ENCODE assay signal across 10 mouse cellular contexts in the genomic region with DNA sequence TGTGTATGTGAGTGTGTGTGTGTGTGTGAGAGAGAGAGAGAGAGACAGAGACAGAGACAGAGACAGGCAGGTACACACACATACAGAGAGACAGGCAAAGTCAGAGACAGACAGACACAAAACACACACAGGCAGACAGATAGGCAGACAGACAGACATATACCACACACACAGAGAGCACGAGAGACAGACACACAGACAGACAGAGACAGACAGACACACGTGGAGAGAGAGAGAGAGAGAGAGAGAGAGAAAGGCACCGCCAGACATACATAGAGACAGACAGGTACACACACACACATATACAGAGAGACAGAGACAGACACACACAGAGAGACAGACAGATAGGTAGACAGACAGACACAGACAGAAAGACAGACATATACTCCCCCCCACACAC.
A peak's percentile ranks its signal among the peaks of the same experiment; 100 is the strongest.
DNase-seq lines count a peak whose midpoint lies in the region; ATAC-seq and TF ChIP-seq lines count a peak whose summit lies in the region.
"Had no signal": no experiment of that assay in that cellular context is flagged by ENCODE, and none has a peak within 500 bp of the region (broad histone marks: within the 10 kb centered on the region; RNA-seq: fewer than 3 reads in every experiment).

No protein-coding gene starts in this region.

- H3K4me2 ChIP-seq in embryonic facial prominence, embryonic 12.5 days (replicated peaks): no peak overlapping the region
- H3K4me2 ChIP-seq in hindbrain, embryonic 11.5 days (replicated peaks; ENCODE audit: low read depth, low read length): no peak overlapping the region
- H3K4me2 ChIP-seq: stomach, embryonic 15.5 days had no signal

- H3K4me1 ChIP-seq in embryonic facial prominence, embryonic 12.5 days: 0 out of 2 replicates have a peak, but pooled peaks cover 9% of the 10 kb centered on the region
- H3K4me1 ChIP-seq in embryonic facial prominence, embryonic 10.5 days: peaks cover 16% of the 10 kb centered on the region
- peaks cover 33% of the 10 kb centered on the region for H3K4me1 ChIP-seq in hindbrain, embryonic 10.5 days (replicated peaks)
- peaks cover 9% of the 10 kb centered on the region for H3K4me1 ChIP-seq in hindbrain, embryonic 11.5 days (replicated peaks; ENCODE audit: control insufficient read depth, insufficient read depth, low read length)

- H3K27me3 ChIP-seq in embryonic facial prominence, embryonic 12.5 days: no peaks in the 10 kb centered on the region
- H3K27me3 ChIP-seq in embryonic facial prominence, embryonic 10.5 days (replicated peaks; ENCODE audit: low read depth, poor library complexity, severe bottlenecking): no peaks in the 10 kb centered on the region
- peaks cover 9% of the 10 kb centered on the region; the same call in 1 of the 2 replicates for H3K27me3 ChIP-seq in hindbrain, embryonic 10.5 days (ENCODE audit: insufficient read depth, poor library complexity, severe bottlenecking)
- no peaks in the 10 kb centered on the region for H3K27me3 ChIP-seq in hindbrain, embryonic 11.5 days (ENCODE audit: control insufficient read depth, insufficient read depth, low read length)
- H3K27me3 ChIP-seq: megakaryocyte, embryonic 14.5 days; stomach, embryonic 15.5 days had no signal

- no peak for ATAC-seq in embryonic facial prominence, embryonic 12.5 days (ENCODE audit: insufficient number of reproducible peaks, insufficient read depth, low FRiP score, low TSS enrichment)
- no peak for ATAC-seq in hindbrain, embryonic 11.5 days (ENCODE audit: low FRiP score)

- intact Hi-C loops in gastrocnemius, adult 2 months (cut with DNase I): loop anchor here (2.0 kb wide), 1 partner anchor 143 kb away; no protein-coding TSS in a partner anchor

- no peaks in the 10 kb centered on the region for H3K9me3 ChIP-seq in embryonic facial prominence, embryonic 12.5 days
- H3K9me3 ChIP-seq in embryonic facial prominence, embryonic 10.5 days: no peaks in the 10 kb centered on the region
- no peaks in the 10 kb centered on the region for H3K9me3 ChIP-seq in hindbrain, embryonic 10.5 days
- no peaks in the 10 kb centered on the region for H3K9me3 ChIP-seq in hindbrain, embryonic 11.5 days (ENCODE audit: control insufficient read depth, low read length)
- H3K9me3 ChIP-seq: megakaryocyte, embryonic 14.5 days; stomach, embryonic 15.5 days had no signal

- no peak for TF ChIP-seq CTCF in gastrocnemius, adult 2 months (IDR thresholded peaks at IDR 0.05)

- no peak overlapping the region for H3K9ac ChIP-seq in embryonic facial prominence, embryonic 12.5 days
- no peak overlapping the region for H3K9ac ChIP-seq in hindbrain, embryonic 11.5 days (ENCODE audit: low read depth, low read length)
- H3K9ac ChIP-seq: stomach, embryonic 15.5 days had no signal

- WGBS in embryonic facial prominence, embryonic 12.5 days: 84% methylated on average over 3 of the region's 3 CpGs
- 91% methylated on average over 3 of the region's 3 CpGs for WGBS in embryonic facial prominence, embryonic 10.5 days
- 87% methylated on average over 3 of the region's 3 CpGs for WGBS in hindbrain, embryonic 10.5 days
- WGBS in hindbrain, embryonic 11.5 days: 91% methylated on average over 3 of the region's 3 CpGs

- no peaks in the 10 kb centered on the region for H3K36me3 ChIP-seq in embryonic facial prominence, embryonic 12.5 days
- H3K36me3 ChIP-seq in embryonic facial prominence, embryonic 10.5 days (replicated peaks): no peaks in the 10 kb centered on the region
- no peaks in the 10 kb centered on the region for H3K36me3 ChIP-seq in hindbrain, embryonic 10.5 days
- no peaks in the 10 kb centered on the region for H3K36me3 ChIP-seq in hindbrain, embryonic 11.5 days (ENCODE audit: control insufficient read depth, insufficient read depth, low read length)
- H3K36me3 ChIP-seq: stomach, embryonic 15.5 days had no signal

- DNase-seq in embryonic facial prominence, embryonic 10.5 days (ENCODE audit: low spot score): no peak
- DNase-seq in hindbrain, embryonic 10.5 days (ENCODE audit: low spot score): no peak
- no peak for DNase-seq in hindbrain, embryonic 11.5 days (ENCODE audit: low spot score)
- DNase-seq in ovary, postnatal 36 days (ENCODE audit: low spot score): peak; percentile 0
- no peak for DNase-seq in ovary, adult 18-20 months (ENCODE audit: low spot score)
- DNase-seq in gastrocnemius, adult 2 months: no peak
- no peak for DNase-seq in lung, postnatal 25 days (ENCODE audit: low spot score)

- H3K4me3 ChIP-seq in embryonic facial prominence, embryonic 12.5 days: no peak overlapping the region
- no peak overlapping the region for H3K4me3 ChIP-seq in embryonic facial prominence, embryonic 10.5 days
- no peak overlapping the region for H3K4me3 ChIP-seq in hindbrain, embryonic 10.5 days
- no peak overlapping the region for H3K4me3 ChIP-seq in hindbrain, embryonic 11.5 days (ENCODE audit: low read depth, low read length)
- no peak overlapping the region for H3K4me3 ChIP-seq in gastrocnemius, adult 2 months
- H3K4me3 ChIP-seq: megakaryocyte, embryonic 14.5 days; stomach, embryonic 15.5 days had no signal

- 0 out of 2 replicates have a peak overlapping the region, but pooled peaks have one; percentile 17 for H3K27ac ChIP-seq in embryonic facial prominence, embryonic 12.5 days
- no peak overlapping the region; the same call in 1 of the 2 replicates for H3K27ac ChIP-seq in embryonic facial prominence, embryonic 10.5 days (replicated peaks)
- H3K27ac ChIP-seq in hindbrain, embryonic 10.5 days: peak overlapping the region; percentile 88; the same call in 1 of the 2 replicates
- no peak overlapping the region for H3K27ac ChIP-seq in hindbrain, embryonic 11.5 days (ENCODE audit: low read depth, low read length)
- no peak overlapping the region for H3K27ac ChIP-seq in gastrocnemius, adult 2 months
- H3K27ac ChIP-seq: stomach, embryonic 15.5 days had no signal

Comparison
In these comparisons a context has a peak if more than half of its experiments do, and no peak if none do; other contexts are left out.
1. H3K27ac ChIP-seq: peak in embryonic facial prominence, embryonic 12.5 days (single experiment) and hindbrain, embryonic 10.5 days (single experiment); none in embryonic facial prominence, embryonic 10.5 days (single experiment), hindbrain, embryonic 11.5 days (single experiment) and gastrocnemius, adult 2 months (single experiment).